Mouse (Mus musculus) liver, postnatal 0 days (tissue): Measurements from ENCODE around the gene Fam104a.

Experiments used
- CTCF ChIP-seq: sonication (generic); IDR thresholded peaks from 2 replicates; pipeline ENCODE4 v1.5.1; 2016; ENCODE audit warnings: antibody characterized with exemption, low read depth
- EP300 ChIP-seq: IDR thresholded peaks from 2 replicates; pipeline ENCODE4 v1.6.1; 2016; ENCODE audit warnings: antibody characterized with exemption, low read depth, mild to moderate bottlenecking

- TF ChIP-seq CTCF (no peak), EP300 (no peak)
These were observed 27.4 kb downstream of the Fam104a start for GRCm38 (mm10) chr11:113656511-113656932.
